Mouse (Mus musculus): ENCODE measurements around the gene Pithd1. TPM values are rescaled to one million over a fixed set of nuclear protein-coding genes. Genes with fewer than 3 reads are reported as not detected.

Pithd1 gene
- polyA plus RNA-seq, 1 experiment from 2014 or later = 67.6 TPM

DNA sequence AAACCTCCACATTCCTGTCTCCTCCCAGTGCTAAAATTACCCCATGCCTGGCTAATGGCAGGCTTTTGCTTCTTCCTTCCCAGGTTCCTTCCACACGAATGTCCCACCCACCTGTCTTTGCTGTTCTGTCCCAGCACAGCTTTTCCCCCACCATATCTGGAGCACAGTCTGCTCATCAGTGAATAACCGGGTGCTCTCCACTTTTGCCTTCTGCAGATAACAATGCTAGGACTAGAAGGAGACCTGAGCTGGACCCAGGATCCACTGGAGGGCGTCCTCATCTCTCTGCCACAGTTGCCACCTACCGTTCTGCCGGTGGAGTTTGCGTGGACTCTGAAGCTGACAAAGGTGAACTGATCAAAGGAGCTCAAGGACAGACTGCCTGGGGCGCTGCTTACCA, 48.2 kb downstream of the Pithd1 start:
- WGBS = 87% methylated on average over 7 of the region's 7 CpGs
- ATAC-seq (replicated peaks; ENCODE audit: low FRiP score) = no peak
- Histone ChIP-seq H3K9me3 (ENCODE audit: control insufficient read depth, low read length) (no peaks in the 10 kb centered on the region), H3K27ac (ENCODE audit: low read depth, low read length) (no peak overlapping the region), H3K27me3 (ENCODE audit: control insufficient read depth, insufficient read depth, low read length) (no peaks in the 10 kb centered on the region), H3K4me1 (replicated peaks; ENCODE audit: control insufficient read depth, insufficient read depth, low read length) (0 out of 2 replicates have a peak, but pooled peaks cover 2% of the 10 kb centered on the region), H3K36me3 (ENCODE audit: control insufficient read depth, insufficient read depth, low read length) (no peaks in the 10 kb centered on the region; the same call in 1 of the 2 replicates), H3K4me3 (ENCODE audit: low read depth, low read length) (no peak overlapping the region), H3K4me2 (ENCODE audit: low read depth, low read length, severe bottlenecking) (no peak overlapping the region), H3K9ac (ENCODE audit: low read length) (no peak overlapping the region)
- no peak for DNase-seq (ENCODE audit: low spot score)

GRCm38 (mm10) chr4:135935502-135935901, 51.6 kb downstream of the Pithd1 start:
- no peaks in the 10 kb centered on the region for H3K27me3 ChIP-seq (ENCODE audit: control insufficient read depth, insufficient read depth, low read length)
- ATAC-seq (replicated peaks; ENCODE audit: low FRiP score) (no peak), DNase-seq (ENCODE audit: low spot score) (no peak)
- no peaks in the 10 kb centered on the region for H3K9me3 ChIP-seq (ENCODE audit: control insufficient read depth, low read length)
- no peak overlapping the region for H3K4me3 ChIP-seq (ENCODE audit: low read depth, low read length)
- no peak overlapping the region for H3K9ac ChIP-seq (ENCODE audit: low read length)
- H3K36me3 ChIP-seq (ENCODE audit: control insufficient read depth, insufficient read depth, low read length) = no peaks in the 10 kb centered on the region; the same call in 1 of the 2 replicates
- H3K4me2 ChIP-seq (ENCODE audit: low read depth, low read length, severe bottlenecking) = no peak overlapping the region
- no peak overlapping the region for H3K27ac ChIP-seq (ENCODE audit: low read depth, low read length)
- 0 out of 2 replicates have a peak, but pooled peaks cover 2% of the 10 kb centered on the region for H3K4me1 ChIP-seq (replicated peaks; ENCODE audit: control insufficient read depth, insufficient read depth, low read length)
- WGBS = 71% methylated on average over 5 of the region's 5 CpGs

DNA sequence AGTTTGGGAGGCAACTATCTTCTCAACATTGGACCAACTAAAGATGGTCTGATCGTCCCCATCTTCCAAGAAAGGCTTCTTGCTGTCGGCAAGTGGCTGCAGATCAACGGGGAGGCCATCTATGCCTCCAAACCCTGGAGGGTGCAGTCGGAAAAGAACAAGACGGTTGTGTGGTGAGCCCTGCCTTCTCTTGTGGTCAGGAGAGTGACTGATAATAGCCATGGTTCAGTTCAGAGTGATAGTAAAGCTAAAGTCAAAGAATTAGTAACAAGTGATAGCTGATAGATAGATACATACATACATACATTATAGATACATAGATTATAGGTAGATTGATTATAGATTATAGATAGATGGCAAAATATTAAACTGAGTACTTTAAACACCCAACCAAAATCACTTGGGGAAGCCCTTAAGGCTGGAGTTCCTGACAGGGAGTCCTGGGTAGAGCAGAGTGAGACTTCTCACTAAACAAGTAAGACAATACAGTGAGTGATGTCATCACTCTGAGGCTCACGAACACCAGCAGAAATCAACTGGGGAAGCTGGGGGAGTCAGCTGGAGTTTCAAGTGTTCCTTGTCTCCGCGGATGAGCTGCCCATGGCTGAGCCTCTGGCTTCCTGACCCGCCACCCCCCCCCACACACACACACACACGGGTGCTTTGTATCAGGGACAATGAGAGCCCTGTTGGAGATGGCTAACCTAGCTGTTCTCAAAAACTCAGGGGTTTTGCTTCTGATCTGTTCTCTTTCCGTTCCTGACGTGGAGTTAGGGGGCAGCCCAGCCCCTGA, 52.2 kb downstream of the Pithd1 start:
- Histone ChIP-seq H3K9me3 (ENCODE audit: control insufficient read depth, low read length) (no peaks in the 10 kb centered on the region), H3K4me1 (replicated peaks; ENCODE audit: control insufficient read depth, insufficient read depth, low read length) (0 out of 2 replicates have a peak, but pooled peaks cover 2% of the 10 kb centered on the region), H3K4me2 (ENCODE audit: low read depth, low read length, severe bottlenecking) (no peak overlapping the region), H3K4me3 (ENCODE audit: low read depth, low read length) (no peak overlapping the region), H3K36me3 (ENCODE audit: control insufficient read depth, insufficient read depth, low read length) (no peaks in the 10 kb centered on the region; the same call in 1 of the 2 replicates), H3K27ac (ENCODE audit: low read depth, low read length) (no peak overlapping the region), H3K27me3 (ENCODE audit: control insufficient read depth, insufficient read depth, low read length) (no peaks in the 10 kb centered on the region), H3K9ac (ENCODE audit: low read length) (no peak overlapping the region)
- DNase-seq (ENCODE audit: low spot score) = no peak
- no peak for ATAC-seq (replicated peaks; ENCODE audit: low FRiP score)
- WGBS = 43% methylated on average over 12 of the region's 12 CpGs

DNA sequence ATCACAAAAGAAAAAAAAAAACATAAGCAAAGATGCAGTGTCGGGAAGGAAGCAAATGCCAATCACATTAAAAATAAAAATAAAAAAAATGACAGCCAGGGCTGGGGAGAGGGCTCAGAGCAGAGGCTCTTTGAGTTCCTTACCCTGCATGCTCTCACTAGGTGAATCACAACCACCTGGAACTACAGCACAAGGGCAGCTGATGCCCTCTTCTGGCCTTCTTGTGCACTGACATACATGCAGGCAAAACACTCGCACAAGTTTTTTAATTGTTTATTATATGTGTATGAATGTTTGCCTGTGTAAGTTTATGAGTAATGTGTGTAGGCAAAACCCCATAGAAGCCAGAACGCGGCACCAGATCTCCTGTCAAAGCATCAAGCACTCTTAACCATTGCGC, 55.2 kb downstream of the Pithd1 start:
- no peak overlapping the region for H3K27ac ChIP-seq (ENCODE audit: low read depth, low read length)
- no peaks in the 10 kb centered on the region for H3K36me3 ChIP-seq (ENCODE audit: control insufficient read depth, insufficient read depth, low read length)
- H3K4me3 ChIP-seq (ENCODE audit: low read depth, low read length) = no peak overlapping the region
- ATAC-seq (replicated peaks; ENCODE audit: low FRiP score) = no peak
- WGBS = 65% methylated on average over 5 of the region's 5 CpGs
- H3K4me1 ChIP-seq (replicated peaks; ENCODE audit: control insufficient read depth, insufficient read depth, low read length) = 0 out of 2 replicates have a peak, but pooled peaks cover 2% of the 10 kb centered on the region
- H3K27me3 ChIP-seq (ENCODE audit: control insufficient read depth, insufficient read depth, low read length) = no peaks in the 10 kb centered on the region
- DNase-seq (ENCODE audit: low spot score) = no peak
- H3K4me2 ChIP-seq (ENCODE audit: low read depth, low read length, severe bottlenecking) = no peak overlapping the region
- no peak overlapping the region for H3K9ac ChIP-seq (ENCODE audit: low read length)
- H3K9me3 ChIP-seq (ENCODE audit: control insufficient read depth, low read length) = no peaks in the 10 kb centered on the region

GRCm38 (mm10) chr4:135930239-135930638, 56.8 kb downstream of the Pithd1 start:
- ATAC-seq (replicated peaks; ENCODE audit: low FRiP score) = no peak
- Histone ChIP-seq H3K9ac (ENCODE audit: low read length) (no peak overlapping the region), H3K27ac (ENCODE audit: low read depth, low read length) (no peak overlapping the region), H3K36me3 (ENCODE audit: control insufficient read depth, insufficient read depth, low read length) (no peaks in the 10 kb centered on the region), H3K4me1 (replicated peaks; ENCODE audit: control insufficient read depth, insufficient read depth, low read length) (no peaks in the 10 kb centered on the region), H3K27me3 (ENCODE audit: control insufficient read depth, insufficient read depth, low read length) (no peaks in the 10 kb centered on the region), H3K4me3 (ENCODE audit: low read depth, low read length) (no peak overlapping the region), H3K9me3 (ENCODE audit: control insufficient read depth, low read length) (no peaks in the 10 kb centered on the region), H3K4me2 (ENCODE audit: low read depth, low read length, severe bottlenecking) (no peak overlapping the region)
- WGBS = 94% methylated on average over 8 of the region's 8 CpGs
- no peak for DNase-seq (ENCODE audit: low spot score)

DNA sequence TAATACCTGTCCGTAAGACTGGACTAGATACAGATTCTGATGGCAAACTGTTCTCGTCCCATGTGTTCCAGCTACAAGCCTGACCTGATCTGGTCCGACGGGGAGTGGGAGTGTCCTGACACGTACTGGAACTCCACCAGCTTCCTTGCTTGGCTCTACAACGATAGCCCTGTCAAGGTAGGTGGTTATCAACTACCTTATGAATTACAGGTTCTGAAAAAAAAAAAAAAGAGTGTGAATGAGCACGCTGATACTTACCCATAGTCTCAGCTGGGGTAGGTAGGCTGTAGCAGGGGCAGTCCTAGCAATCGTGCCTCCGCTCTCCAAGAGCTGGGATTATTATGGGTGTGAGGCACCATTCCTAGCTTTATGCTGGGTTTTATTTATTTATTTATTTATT, 57.2 kb downstream of the Pithd1 start:
- H3K4me3 ChIP-seq (ENCODE audit: low read depth, low read length) = no peak overlapping the region
- no peak for ATAC-seq (replicated peaks; ENCODE audit: low FRiP score)
- H3K4me1 ChIP-seq (replicated peaks; ENCODE audit: control insufficient read depth, insufficient read depth, low read length) = no peaks in the 10 kb centered on the region
- no peak overlapping the region for H3K9ac ChIP-seq (ENCODE audit: low read length)
- no peak overlapping the region for H3K4me2 ChIP-seq (ENCODE audit: low read depth, low read length, severe bottlenecking)
- H3K27me3 ChIP-seq (ENCODE audit: control insufficient read depth, insufficient read depth, low read length) = no peaks in the 10 kb centered on the region
- WGBS = 94% methylated on average over 9 of the region's 9 CpGs
- H3K36me3 ChIP-seq (ENCODE audit: control insufficient read depth, insufficient read depth, low read length) = no peaks in the 10 kb centered on the region
- H3K9me3 ChIP-seq (ENCODE audit: control insufficient read depth, low read length) = no peaks in the 10 kb centered on the region
- DNase-seq (ENCODE audit: low spot score) = no peak
- no peak overlapping the region for H3K27ac ChIP-seq (ENCODE audit: low read depth, low read length)

DNA sequence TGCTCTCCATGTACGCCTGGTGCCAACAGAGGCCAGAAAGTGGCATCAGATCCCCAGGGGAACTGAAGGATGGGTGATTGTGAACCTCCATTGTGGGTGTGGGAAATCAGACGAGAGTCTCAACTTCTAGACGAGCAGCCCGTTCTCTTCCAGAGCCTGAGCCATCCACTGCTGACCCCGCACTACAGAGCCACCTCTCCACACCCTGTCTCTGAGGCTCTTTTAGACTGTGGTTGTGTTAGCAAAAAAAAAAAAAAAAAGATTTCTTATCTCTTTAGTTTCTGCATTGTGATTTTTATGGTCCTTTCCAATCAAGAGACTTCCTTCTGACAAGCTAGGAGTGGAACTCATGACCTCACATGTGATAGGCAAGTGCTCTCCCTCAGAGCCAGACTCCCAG, 57.7 kb downstream of the Pithd1 start:
- Histone ChIP-seq H3K4me2 (ENCODE audit: low read depth, low read length, severe bottlenecking) (no peak overlapping the region), H3K27ac (ENCODE audit: low read depth, low read length) (no peak overlapping the region), H3K4me3 (ENCODE audit: low read depth, low read length) (no peak overlapping the region), H3K27me3 (ENCODE audit: control insufficient read depth, insufficient read depth, low read length) (no peaks in the 10 kb centered on the region), H3K36me3 (ENCODE audit: control insufficient read depth, insufficient read depth, low read length) (no peaks in the 10 kb centered on the region), H3K9ac (ENCODE audit: low read length) (no peak overlapping the region), H3K4me1 (replicated peaks; ENCODE audit: control insufficient read depth, insufficient read depth, low read length) (no peaks in the 10 kb centered on the region), H3K9me3 (ENCODE audit: control insufficient read depth, low read length) (no peaks in the 10 kb centered on the region)
- WGBS = 95% methylated on average over 5 of the region's 5 CpGs
- no peak for DNase-seq (ENCODE audit: low spot score)
- no peak for ATAC-seq (replicated peaks; ENCODE audit: low FRiP score)

DNA sequence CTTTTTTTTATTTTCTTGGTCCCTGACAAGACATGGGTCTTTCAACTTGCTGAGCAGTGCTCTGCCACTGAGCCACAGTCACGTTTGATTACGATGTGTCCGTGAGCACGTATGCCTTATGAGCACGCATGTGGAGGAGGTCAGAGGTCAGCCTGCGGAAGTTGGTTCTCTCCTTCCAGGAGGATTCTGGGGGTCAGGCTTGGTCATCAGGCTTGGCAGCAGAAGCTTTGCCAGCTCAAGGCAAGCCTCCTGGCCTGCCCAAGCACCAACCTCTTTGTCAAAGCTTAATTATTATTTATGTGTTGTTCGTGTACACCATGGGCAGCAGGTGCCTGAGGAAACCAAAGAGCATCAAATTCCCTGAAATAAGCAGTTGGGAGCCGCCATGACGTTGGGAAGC, 58.7 kb downstream of the Pithd1 start:
- no peak overlapping the region for H3K9ac ChIP-seq (ENCODE audit: low read length)
- no peaks in the 10 kb centered on the region for H3K4me1 ChIP-seq (replicated peaks; ENCODE audit: control insufficient read depth, insufficient read depth, low read length)
- ATAC-seq (replicated peaks; ENCODE audit: low FRiP score) (no peak), DNase-seq (ENCODE audit: low spot score) (no peak)
- H3K36me3 ChIP-seq (ENCODE audit: control insufficient read depth, insufficient read depth, low read length) = no peaks in the 10 kb centered on the region
- H3K9me3 ChIP-seq (ENCODE audit: control insufficient read depth, low read length) = no peaks in the 10 kb centered on the region
- no peak overlapping the region for H3K4me3 ChIP-seq (ENCODE audit: low read depth, low read length)
- no peaks in the 10 kb centered on the region for H3K27me3 ChIP-seq (ENCODE audit: control insufficient read depth, insufficient read depth, low read length)
- no peak overlapping the region for H3K4me2 ChIP-seq (ENCODE audit: low read depth, low read length, severe bottlenecking)
- no peak overlapping the region for H3K27ac ChIP-seq (ENCODE audit: low read depth, low read length)
- 90% methylated on average over 9 of the region's 9 CpGs for WGBS

DNA sequence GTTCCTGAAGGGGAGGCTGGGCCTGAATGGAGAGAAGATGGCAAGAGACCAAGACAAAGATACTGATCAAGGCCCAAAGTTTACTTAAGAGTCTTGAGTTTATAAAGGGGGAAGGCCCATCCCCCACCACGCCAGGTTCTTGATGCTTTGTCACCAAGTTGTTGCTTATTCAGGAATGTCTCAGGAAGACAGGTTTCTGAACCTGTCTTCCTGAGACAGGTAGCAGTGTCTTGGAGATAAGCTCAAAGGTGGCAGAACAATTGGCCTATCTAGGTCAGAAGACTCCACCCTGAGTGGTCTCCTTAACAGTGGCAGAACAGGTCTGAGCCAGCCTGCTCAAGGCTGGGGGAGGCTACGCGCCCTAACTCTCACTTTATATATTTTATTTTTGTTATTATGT, 60.2 kb downstream of the Pithd1 start:
- no peaks in the 10 kb centered on the region for H3K27me3 ChIP-seq (ENCODE audit: control insufficient read depth, insufficient read depth, low read length)
- no peaks in the 10 kb centered on the region for H3K9me3 ChIP-seq (ENCODE audit: control insufficient read depth, low read length)
- no peak overlapping the region for H3K9ac ChIP-seq (ENCODE audit: low read length)
- no peak overlapping the region for H3K4me2 ChIP-seq (ENCODE audit: low read depth, low read length, severe bottlenecking)
- no peak for ATAC-seq (replicated peaks; ENCODE audit: low FRiP score)
- H3K36me3 ChIP-seq (ENCODE audit: control insufficient read depth, insufficient read depth, low read length) = no peaks in the 10 kb centered on the region
- no peak overlapping the region for H3K4me3 ChIP-seq (ENCODE audit: low read depth, low read length)
- no peak overlapping the region for H3K27ac ChIP-seq (ENCODE audit: low read depth, low read length)
- peaks cover under 1% of the 10 kb centered on the region; the same call in 1 of the 2 replicates for H3K4me1 ChIP-seq (replicated peaks; ENCODE audit: control insufficient read depth, insufficient read depth, low read length)
- no peak for DNase-seq (ENCODE audit: low spot score)
- WGBS = 86% methylated on average over 3 of the region's 3 CpGs

Measured in forebrain, embryonic 11.5 days (tissue).